Mouse (Mus musculus): ENCODE measurements around the gene Snf8. TPM values are rescaled to one million over a fixed set of nuclear protein-coding genes. Genes with fewer than 3 reads are reported as not detected.

The Snf8 gene
- total and polyA plus RNA-seq, 3 experiments, result 70.8 to 199 (median 113) TPM

- Histone ChIP-seq H3K79me2 (replicated peaks; ENCODE audit: control insufficient read depth, extremely low read depth, insufficient read depth, poor library complexity, severe bottlenecking) (peaks cover 22% of the 10 kb centered on the region), H3K36me3 (replicated peaks in 1 of 2; ENCODE audit: control insufficient read depth in 1 of 2, insufficient read depth in 1 of 2, low read length in 1 of 2) (peaks cover 16 to 28% of the 10 kb centered on the region in 2 experiments), H3K4me3 (replicated peaks in 1 of 3; ENCODE audit: low read depth in 2 of 3, low read length in 2 of 3, poor library complexity in 1 of 3) (peak overlapping the region; percentile 82 to 99 (median 87)), H3K9me3 (replicated peaks; ENCODE audit: low read length) (no peaks in the 10 kb centered on the region), H3K27me3 (replicated peaks) (no peaks in the 10 kb centered on the region), H3K4me2 (ENCODE audit: insufficient read depth, low read depth, poor library complexity, severe bottlenecking) (peak overlapping the region; percentile 94), H3K27ac (ENCODE audit: insufficient read depth, low read depth) (no peak overlapping the region), H3K4me1 (ENCODE audit: control insufficient read depth in 1 of 2, insufficient read depth in 2 of 2) (peaks cover 4 to 21% of the 10 kb centered on the region in 2 experiments; a peak in 3 of 4 replicates), H3K9ac (ENCODE audit: insufficient read depth, low read depth) (peak overlapping the region; percentile 90)
- dilution Hi-C loops (cut with MboI; ENCODE audit: extremely low pct_ligation_motif_present, extremely low pct_unique_long_range_greater_than_20kb, low sequenced_read_pairs), result no loop called here
- in situ Hi-C loops (cut with MboI; ENCODE audit: low pct_ligation_motif_present, low pct_unique_long_range_greater_than_20kb, low sequenced_read_pairs), result loop anchor here (5.0 kb wide), 1 partner anchor 57 kb away; no protein-coding TSS in a partner anchor
- no peak for TF ChIP-seq ELF1 (IDR thresholded peaks at IDR 0.05; ENCODE audit: low read depth, low read length)
- TF ChIP-seq HCFC1 (IDR thresholded peaks at IDR 0.05; ENCODE audit: low read depth, low read length), result no peak
- TF ChIP-seq NRF1 (IDR thresholded peaks at IDR 0.05; ENCODE audit: low read depth, low read length), result no peak
- TF ChIP-seq MAX (IDR thresholded peaks at IDR 0.05; ENCODE audit: low read length), result no peak
- no peak for TF ChIP-seq KAT2A (IDR thresholded peaks at IDR 0.05; ENCODE audit: insufficient replicate concordance, low read length)
- TF ChIP-seq ZKSCAN1 (IDR thresholded peaks at IDR 0.05; ENCODE audit: borderline replicate concordance, low read depth, low read length), result no peak
- TF ChIP-seq PAX5 (IDR thresholded peaks at IDR 0.05; ENCODE audit: low read length), result no peak
- no peak for TF ChIP-seq SMC3 (IDR thresholded peaks at IDR 0.05; ENCODE audit: low read depth, low read length)
- TF ChIP-seq JUND (conservative IDR thresholded peaks at IDR 0.05; ENCODE audit: low read depth, low read length), result no peak
- no peak for TF ChIP-seq MXI1 (IDR thresholded peaks at IDR 0.05; ENCODE audit: low read depth, low read length)
- TF ChIP-seq ZNF384 (IDR thresholded peaks at IDR 0.05; ENCODE audit: low read depth, low read length), result no peak
- no peak for TF ChIP-seq MYC (IDR thresholded peaks at IDR 0.05; ENCODE audit: low read depth, low read length)
- no peak for TF ChIP-seq NELFE (IDR thresholded peaks at IDR 0.05; ENCODE audit: low read depth, low read length)
- TF ChIP-seq SIN3A (IDR thresholded peaks at IDR 0.05; ENCODE audit: low read length), result no peak
- TF ChIP-seq UBTF (IDR thresholded peaks at IDR 0.05; ENCODE audit: low read depth, low read length), result no peak
- TF ChIP-seq USF1 (IDR thresholded peaks at IDR 0.05; ENCODE audit: low read depth, low read length), result no peak
- TF ChIP-seq POLR2AphosphoS2 (IDR thresholded peaks at IDR 0.05; ENCODE audit: low read depth, low read length), result no peak
- DNase-seq (ENCODE audit: extremely low read depth), result no peak
Observed at GRCm38 (mm10) chr11:96035133-96035532, 448 bp downstream of the Snf8 start.

- H3K9me3 ChIP-seq (replicated peaks; ENCODE audit: low read length), result no peaks in the 10 kb centered on the region
- H3K79me2 ChIP-seq (replicated peaks; ENCODE audit: control insufficient read depth, extremely low read depth, insufficient read depth, poor library complexity, severe bottlenecking), result peaks cover 22% of the 10 kb centered on the region
- in situ Hi-C loops (cut with MboI; ENCODE audit: low pct_ligation_motif_present, low pct_unique_long_range_greater_than_20kb, low sequenced_read_pairs) (loop anchor here (5.0 kb wide), 1 partner anchor 55 kb away; no protein-coding TSS in a partner anchor), dilution Hi-C loops (cut with MboI; ENCODE audit: extremely low pct_ligation_motif_present, extremely low pct_unique_long_range_greater_than_20kb, low sequenced_read_pairs) (no loop called here)
- DNase-seq (ENCODE audit: extremely low read depth), result no peak
- H3K4me1 ChIP-seq (ENCODE audit: control insufficient read depth in 1 of 2, insufficient read depth in 2 of 2), result peaks cover 4 to 26% of the 10 kb centered on the region in 2 experiments; a peak in 3 of 4 replicates
- H3K27ac ChIP-seq (ENCODE audit: insufficient read depth, low read depth), result no peak overlapping the region
- peaks cover 26 to 41% of the 10 kb centered on the region in 2 experiments for H3K36me3 ChIP-seq (replicated peaks in 1 of 2; ENCODE audit: control insufficient read depth in 1 of 2, insufficient read depth in 1 of 2, low read length in 1 of 2)
- H3K4me3 ChIP-seq (replicated peaks in 1 of 3; ENCODE audit: low read depth in 2 of 3, low read length in 2 of 3, poor library complexity in 1 of 3), result no peak overlapping the region
- no peak overlapping the region for H3K4me2 ChIP-seq (ENCODE audit: insufficient read depth, low read depth, poor library complexity, severe bottlenecking)
- no peak overlapping the region for H3K9ac ChIP-seq (ENCODE audit: insufficient read depth, low read depth)
- no peaks in the 10 kb centered on the region for H3K27me3 ChIP-seq (replicated peaks)
- TF ChIP-seq KAT2A (IDR thresholded peaks at IDR 0.05; ENCODE audit: insufficient replicate concordance, low read length) (no peak), ZKSCAN1 (IDR thresholded peaks at IDR 0.05; ENCODE audit: borderline replicate concordance, low read depth, low read length) (no peak), MEF2A (IDR thresholded peaks at IDR 0.05; ENCODE audit: borderline replicate concordance, low read depth, low read length) (no peak), CHD2 (IDR thresholded peaks at IDR 0.05; ENCODE audit: low read length) (no peak), MXI1 (IDR thresholded peaks at IDR 0.05; ENCODE audit: low read depth, low read length) (no peak), ZMIZ1 (IDR thresholded peaks at IDR 0.05; ENCODE audit: low read depth, low read length) (no peak), ZNF384 (IDR thresholded peaks at IDR 0.05; ENCODE audit: low read depth, low read length) (no peak), MAFK (IDR thresholded peaks at IDR 0.05; ENCODE audit: insufficient replicate concordance, low read length) (no peak), MAZ (IDR thresholded peaks at IDR 0.05; ENCODE audit: low read depth, low read length) (no peak), RCOR1 (conservative IDR thresholded peaks at IDR 0.05; ENCODE audit: low read depth, low read length) (no peak), TBP (conservative IDR thresholded peaks at IDR 0.05; ENCODE audit: low read depth, low read length) (no peak), SIN3A (IDR thresholded peaks at IDR 0.05; ENCODE audit: low read length) (no peak), MAX (IDR thresholded peaks at IDR 0.05; ENCODE audit: low read length) (no peak), HCFC1 (IDR thresholded peaks at IDR 0.05; ENCODE audit: low read depth, low read length) (no peak), EP300 (IDR thresholded peaks at IDR 0.05; ENCODE audit: low read length) (no peak), CHD1 (IDR thresholded peaks at IDR 0.05; ENCODE audit: low read depth, low read length) (no peak), PAX5 (IDR thresholded peaks at IDR 0.05; ENCODE audit: low read length) (no peak), GABPA (IDR thresholded peaks at IDR 0.05; ENCODE audit: insufficient replicate concordance, low read depth, low read length) (no peak), POLR2AphosphoS2 (IDR thresholded peaks at IDR 0.05; ENCODE audit: low read depth, low read length) (no peak)
Observed at GRCm38 (mm10) chr11:96037499-96037898, 2.8 kb downstream of the Snf8 start.
